Mouse (Mus musculus): ENCODE measurements around the gene Zfp503.

- no peak for TF ChIP-seq POLR2A (IDR thresholded peaks at IDR 0.05; ENCODE audit: borderline replicate concordance, extremely low read depth, insufficient read depth, insufficient read length, poor library complexity, severe bottlenecking)
- no peak for TF ChIP-seq CTCF (IDR thresholded peaks at IDR 0.05; ENCODE audit: borderline replicate concordance, extremely low read depth, insufficient read depth, insufficient read length)
These were observed 24.9 kb upstream of the Zfp503 start for GRCm38 (mm10) chr14:22014315-22014714.
